Mouse (Mus musculus) liver, adult 2 months (tissue): ENCODE measurements around the gene Tbpl1. TPM values are rescaled to one million over a fixed set of nuclear protein-coding genes. Genes with fewer than 3 reads are reported as not detected.

Experiments
- DNase-seq: peaks from one replicate; pipeline ENCODE4 v3.0.0-alpha.2; 2011; ENCODE audit warnings: low read depth, low spot score; ENCODE audit errors: extremely low read depth
- H3K27ac ChIP-seq: fragments of 200-500 bp; replicated peaks from 2 replicates; pipeline ENCODE4 v1.5.1; 2012; ENCODE audit warnings: low read depth, mild to moderate bottlenecking, control low read depth, inconsistent platforms, low read length; ENCODE audit not compliant: insufficient read depth
- H3K27me3 ChIP-seq: fragments of 200-500 bp; 2 replicates; pipeline ENCODE4 v1.6.1; 2012; ENCODE audit warnings: mild to moderate bottlenecking, moderate library complexity, low read length, inconsistent platforms; ENCODE audit not compliant: control insufficient read depth, insufficient read depth
- H3K36me3 ChIP-seq: fragments of 200-500 bp; 2 replicates; pipeline ENCODE4 v1.6.1; 2012; ENCODE audit warnings: low read length, inconsistent platforms; ENCODE audit not compliant: control insufficient read depth, insufficient read depth
- H3K4me1 ChIP-seq: fragments of 200-500 bp; 2 replicates; pipeline ENCODE4 v1.6.1; 2011; ENCODE audit warnings: low read length; ENCODE audit not compliant: control insufficient read depth, insufficient read depth
- H3K4me3 ChIP-seq: fragments of 200-500 bp; 2 replicates; pipeline ENCODE4 v1.5.1; 2011; ENCODE audit warnings: low read depth, mild to moderate bottlenecking, control low read depth, low read length, moderate library complexity; ENCODE audit not compliant: insufficient read depth
- H3K79me2 ChIP-seq: fragments of 200-500 bp; 2 replicates; pipeline ENCODE4 v1.6.1; 2012; ENCODE audit warnings: inconsistent platforms, mild to moderate bottlenecking, low read length, moderate library complexity; ENCODE audit not compliant: control insufficient read depth, insufficient read depth
- H3K9ac ChIP-seq: fragments of 200-500 bp; 2 replicates; pipeline ENCODE4 v1.6.1; 2012; ENCODE audit warnings: low read depth, mild to moderate bottlenecking, control low read depth, inconsistent platforms, low read length
- CTCF ChIP-seq: fragments of 200-500 bp; IDR thresholded peaks from 2 replicates; pipeline ENCODE4 v1.5.1; 2011; ENCODE audit warnings: low read depth, low read length, control low read depth
- POLR2A ChIP-seq: fragments of 200-500 bp; IDR thresholded peaks from 2 replicates; pipeline ENCODE4 v1.6.1; 2011; ENCODE audit warnings: low read length, control low read depth; ENCODE audit not compliant: insufficient read depth; ENCODE audit errors: extremely low read depth
- WGBS: fragments of 180-500 bp; shearing (Covaris S2); methylation state at CpG from one replicate; pipeline ENCODE4 v1.1.7; 2018; 5-methylcytosine and 5-hydroxymethylcytosine counted together
- polyA plus RNA-seq: library from polyadenylated mRNA; depleted of rRNA; stranded (reverse); fragments of >200 nt; gene quantifications from 2 replicates; pipeline ENCODE4 v1.2.3, GENCODE M21; 2012
- total RNA-seq: library from RNA; depleted of rRNA; stranded (reverse); fragments of >200 nt; gene quantifications from 2 replicates; pipeline ENCODE4 v1.2.3, GENCODE M21; 2014

Gene Tbpl1
- total and polyA plus RNA-seq, 2 experiments = 6.0 to 8.3 TPM

DNA sequence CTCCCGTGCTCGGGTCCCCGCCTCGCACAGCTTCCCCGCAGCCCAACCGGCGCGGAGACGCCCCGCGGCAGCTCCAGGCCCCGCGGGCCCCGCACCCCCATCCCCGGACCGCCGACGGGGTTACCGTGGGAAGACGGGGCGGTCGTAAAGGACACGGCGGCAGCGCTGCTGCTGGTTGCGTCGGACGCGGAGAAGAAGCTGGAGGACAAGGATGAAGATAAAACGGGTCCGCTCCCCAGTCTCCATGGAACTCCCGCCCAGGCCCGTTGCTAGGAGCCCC is 806 bp downstream of the Tbpl1 start:
- TF ChIP-seq POLR2A (no peak), CTCF (no peak)
- H3K27ac ChIP-seq = peak overlapping the region; percentile 74; the same call in 1 of the 2 replicates
- 2% methylated on average over 33 of the region's 33 CpGs for WGBS
- no peak for DNase-seq
- peak overlapping the region; percentile 80 for H3K9ac ChIP-seq
- peaks cover 10% of the 10 kb centered on the region for H3K4me1 ChIP-seq
- H3K36me3 ChIP-seq = no peaks in the 10 kb centered on the region
- H3K27me3 ChIP-seq = no peaks in the 10 kb centered on the region
- peaks cover 33% of the 10 kb centered on the region for H3K79me2 ChIP-seq
- H3K4me3 ChIP-seq = peak overlapping the region; percentile 84

- Histone ChIP-seq H3K4me1 (peaks cover 10% of the 10 kb centered on the region), H3K36me3 (no peaks in the 10 kb centered on the region), H3K9ac (peak overlapping the region; percentile 80), H3K27ac (no peak overlapping the region; the same call in 1 of the 2 replicates), H3K4me3 (peak overlapping the region; percentile 84), H3K27me3 (no peaks in the 10 kb centered on the region), H3K79me2 (peaks cover 33% of the 10 kb centered on the region)
- 2% methylated on average over 39 of the region's 39 CpGs for WGBS
- no peak for DNase-seq
- TF ChIP-seq POLR2A = no peak
- TF ChIP-seq CTCF = no peak
Measured at GRCm38 (mm10) chr10:22730266-22730991, 1.3 kb downstream of the Tbpl1 start.

DNA sequence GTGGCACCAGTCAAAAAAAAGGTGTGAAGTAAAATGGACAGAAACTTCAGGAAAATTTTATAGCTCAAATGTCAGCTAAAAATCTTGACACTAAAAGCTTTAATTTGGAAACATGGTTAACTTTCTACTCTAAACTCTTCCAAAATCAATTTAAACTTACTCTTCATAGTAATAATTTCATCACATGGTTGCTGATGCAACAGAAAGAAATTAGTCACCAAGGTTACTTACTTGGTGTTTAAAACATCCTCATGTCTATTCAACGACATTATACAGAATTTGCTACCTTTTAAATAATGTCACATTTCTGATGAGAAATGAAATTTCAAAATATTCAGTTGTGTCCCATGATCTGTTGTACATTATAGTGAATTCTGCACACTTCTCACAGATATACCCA is 3.5 kb downstream of the Tbpl1 start:
- TF ChIP-seq POLR2A (no peak), CTCF (no peak)
- peaks cover 47% of the 10 kb centered on the region for H3K79me2 ChIP-seq
- H3K4me3 ChIP-seq = no peak overlapping the region
- H3K9ac ChIP-seq = no peak overlapping the region
- H3K27ac ChIP-seq = no peak overlapping the region
- 47% methylated on average over 1 of the region's 1 CpGs for WGBS
- no peaks in the 10 kb centered on the region for H3K27me3 ChIP-seq
- H3K4me1 ChIP-seq = peaks cover 12% of the 10 kb centered on the region
- H3K36me3 ChIP-seq = no peaks in the 10 kb centered on the region
- no peak for DNase-seq

- Histone ChIP-seq H3K4me3 (no peak overlapping the region), H3K79me2 (peaks cover 55% of the 10 kb centered on the region), H3K27me3 (no peaks in the 10 kb centered on the region), H3K27ac (no peak overlapping the region), H3K9ac (no peak overlapping the region), H3K36me3 (no peaks in the 10 kb centered on the region), H3K4me1 (peaks cover 9% of the 10 kb centered on the region)
- WGBS = 83% methylated on average over 7 of the region's 7 CpGs
- no peak for DNase-seq
- TF ChIP-seq POLR2A (no peak), CTCF (no peak)
Measured at GRCm38 (mm10) chr10:22726295-22726694, 5.4 kb downstream of the Tbpl1 start.

- 22% methylated on average over 4 of the region's 4 CpGs for WGBS
- Histone ChIP-seq H3K79me2 (peaks cover 48% of the 10 kb centered on the region; the same call in 1 of the 2 replicates), H3K4me1 (peaks cover 6% of the 10 kb centered on the region), H3K27me3 (no peaks in the 10 kb centered on the region), H3K4me3 (no peak overlapping the region), H3K27ac (no peak overlapping the region), H3K9ac (no peak overlapping the region), H3K36me3 (no peaks in the 10 kb centered on the region)
- DNase-seq = peak; percentile 19
- no peak for TF ChIP-seq POLR2A
- TF ChIP-seq CTCF = no peak
Measured at GRCm38 (mm10) chr10:22725166-22725565, 6.6 kb downstream of the Tbpl1 start.

GRCm38 (mm10) chr10:22720781-22721529 is 10.8 kb downstream of the Tbpl1 start:
- TF ChIP-seq POLR2A (no peak), CTCF (no peak)

More at GRCm38 (mm10) chr10:22720781-22721529, 10.8 kb downstream of the Tbpl1 start:
- H3K27ac ChIP-seq = no peak overlapping the region
- WGBS = 88% methylated on average over 5 of the region's 5 CpGs
- DNase-seq = no peak
- H3K36me3 ChIP-seq = no peaks in the 10 kb centered on the region
- peaks cover 1% of the 10 kb centered on the region for H3K4me1 ChIP-seq
- H3K27me3 ChIP-seq = no peaks in the 10 kb centered on the region
- H3K79me2 ChIP-seq = peaks cover 32% of the 10 kb centered on the region
- no peak overlapping the region for H3K9ac ChIP-seq
- no peak overlapping the region for H3K4me3 ChIP-seq
